Mouse (Mus musculus) thymus, adult 18-20 months (tissue): ENCODE measurements at regions not wholly inside any gene's neighbourhood (a gene's known extent, or its start where the extent isn't known, plus 50 kb on each side); places are given as distances from the start of the nearest gene placed in this dataset.

Experiments
- DNase-seq, 2 experiments: peaks; one replicate each; pipeline ENCODE4 v3.0.0; 2022; ENCODE audit warnings: mixed read lengths in 2 of 2

DNA sequence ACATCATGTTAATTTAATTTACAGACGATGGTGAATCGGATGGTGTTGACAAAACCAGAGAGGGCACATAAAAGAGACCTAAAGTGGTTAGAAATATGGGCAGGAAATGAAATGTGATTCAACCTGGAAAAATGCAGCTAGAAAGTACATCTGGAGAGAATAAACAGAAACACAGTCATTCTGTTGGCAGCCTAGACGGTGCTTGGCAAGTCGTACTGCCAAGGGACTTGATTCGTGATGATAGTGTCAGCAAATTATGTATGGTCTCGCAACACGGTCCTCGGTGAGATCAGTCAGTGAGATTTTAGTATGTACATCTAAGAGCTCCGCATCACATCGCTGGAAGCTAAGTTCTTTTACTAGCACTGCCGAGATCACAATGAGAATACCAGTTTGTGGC lies 338.3 kb upstream of the Pmfbp1 start:
- DNase-seq = no peak

DNA sequence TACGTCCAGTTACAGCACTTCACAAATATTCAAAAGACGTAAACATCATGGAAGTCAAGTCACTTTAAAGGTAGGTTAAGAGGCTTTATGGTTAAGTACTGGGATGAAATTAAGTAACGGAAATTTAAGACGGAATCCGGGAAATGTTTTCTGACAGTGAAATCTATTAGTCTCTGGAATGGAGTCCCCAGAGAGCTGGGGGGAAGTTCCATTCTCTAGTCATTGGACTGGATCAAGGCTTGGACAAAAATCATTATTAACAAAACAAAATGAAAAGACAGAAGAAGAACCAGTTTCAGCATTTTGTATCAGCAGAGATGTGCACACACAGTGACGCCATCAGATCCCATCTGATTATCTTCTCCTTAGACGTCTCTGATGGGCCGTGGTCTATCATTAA lies 337.8 kb upstream of the Pmfbp1 start:
- no peak for DNase-seq

DNA sequence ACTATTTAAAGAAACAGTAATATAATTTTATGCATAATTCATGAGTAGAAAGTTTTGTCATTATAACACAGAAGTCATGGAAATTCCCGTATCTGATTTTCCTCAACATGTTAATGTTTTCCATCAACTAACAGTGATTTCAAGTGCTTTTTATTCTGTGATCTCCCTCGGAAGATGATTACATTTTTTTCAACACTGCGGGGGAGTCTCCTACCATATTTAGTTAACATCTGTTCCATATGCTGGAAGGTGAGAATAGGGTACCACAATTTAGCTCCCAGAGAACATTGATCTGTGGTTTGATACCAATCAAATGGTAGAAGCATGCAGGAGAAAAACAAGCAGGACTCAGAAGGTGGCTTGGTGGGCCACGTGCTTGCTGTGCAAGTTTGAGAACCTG lies 321.1 kb upstream of the Pmfbp1 start:
- no peak for DNase-seq

GRCm38 (mm10) chr8:109185558-109186198 lies 308.1 kb upstream of the Pmfbp1 start:
- no peak for DNase-seq

DNA sequence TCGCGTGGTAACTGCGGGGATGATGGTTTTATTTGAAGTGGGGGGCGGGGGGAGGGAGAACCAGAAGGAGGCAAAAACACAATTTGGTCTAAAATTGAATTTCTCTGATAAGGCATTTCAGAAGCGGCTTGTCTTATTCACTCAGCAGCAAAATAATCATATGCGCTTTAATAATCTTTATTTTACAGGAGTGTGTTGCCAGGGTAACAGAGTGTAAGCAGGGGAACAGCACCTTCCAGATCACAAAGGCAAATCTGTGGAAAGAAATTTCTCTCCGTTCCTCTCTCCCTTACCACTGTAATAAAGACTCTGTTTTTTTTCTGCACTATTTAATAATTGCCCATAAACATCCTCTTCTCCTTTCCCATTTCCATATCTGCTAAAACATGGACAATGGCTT lies 306.2 kb upstream of the Pmfbp1 start:
- DNase-seq = no peak

- DNase-seq = no peak
Observed at GRCm38 (mm10) chr8:109214247-109214646, 279.6 kb upstream of the Pmfbp1 start.

- no peak for DNase-seq
Observed at GRCm38 (mm10) chr8:109216318-109216717, 277.5 kb upstream of the Pmfbp1 start.

GRCm38 (mm10) chr8:109217326-109217725 lies 276.5 kb upstream of the Pmfbp1 start:
- DNase-seq = no peak

- no peak for DNase-seq
Observed at GRCm38 (mm10) chr8:109232281-109233234, 261.3 kb upstream of the Pmfbp1 start.

DNA sequence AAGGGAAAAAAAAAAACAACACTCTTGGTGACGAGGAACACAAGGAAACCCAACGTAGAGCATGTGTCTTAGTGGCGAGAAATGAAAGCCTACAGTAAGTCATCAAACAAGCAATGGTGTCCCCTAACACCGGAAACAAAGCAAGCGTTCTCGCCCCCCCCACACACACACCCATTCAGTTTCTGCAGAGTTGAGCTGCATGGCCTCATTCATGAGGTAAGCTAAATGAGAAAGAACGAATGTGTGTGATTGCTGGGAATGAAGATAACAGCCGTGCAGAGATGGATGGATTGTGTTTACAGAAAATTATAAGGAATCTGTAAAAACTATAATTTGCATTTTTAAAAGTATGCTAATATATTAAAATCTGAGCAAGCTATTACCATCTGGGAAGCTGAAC lies 248.3 kb upstream of the Pmfbp1 start:
- DNase-seq = no peak

DNA sequence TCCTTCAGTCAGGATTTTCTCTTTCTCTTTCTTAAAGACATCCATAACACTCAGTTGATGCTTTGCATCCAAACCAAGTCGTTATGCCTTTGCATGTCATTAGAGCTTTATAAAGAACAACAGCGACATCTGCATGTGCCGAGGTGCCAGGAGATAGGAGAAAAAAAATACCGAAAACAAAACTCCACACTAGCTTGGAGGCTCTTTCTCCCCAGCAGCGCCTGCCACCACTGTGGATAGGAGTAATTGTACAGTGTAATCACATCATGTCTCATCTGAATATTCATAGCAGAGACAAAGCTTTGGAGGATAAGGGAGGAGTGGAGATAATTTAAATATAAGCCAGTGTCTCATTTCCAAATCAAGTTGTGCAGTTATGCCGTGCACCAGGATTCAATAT lies 246.0 kb upstream of the Pmfbp1 start:
- DNase-seq = no peak

DNA sequence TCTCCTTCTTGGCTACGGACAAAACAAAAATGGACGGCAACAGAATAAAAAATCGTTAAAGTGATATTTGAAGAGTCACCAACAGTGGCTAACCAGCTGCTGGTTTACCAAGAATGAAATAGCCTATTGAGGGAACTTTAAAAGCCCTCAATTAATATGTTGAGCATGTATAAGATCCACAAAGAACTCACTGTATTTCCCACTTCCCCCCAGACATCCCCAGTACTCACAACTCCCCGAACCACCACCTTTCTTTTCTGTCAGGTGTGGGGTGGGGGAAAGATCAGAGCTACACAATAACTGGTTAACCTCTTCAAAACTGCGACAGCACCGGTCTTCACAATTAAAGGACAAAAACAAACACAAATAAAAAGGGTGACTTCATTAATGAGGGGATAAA lies 245.5 kb upstream of the Pmfbp1 start:
- no peak for DNase-seq

DNA sequence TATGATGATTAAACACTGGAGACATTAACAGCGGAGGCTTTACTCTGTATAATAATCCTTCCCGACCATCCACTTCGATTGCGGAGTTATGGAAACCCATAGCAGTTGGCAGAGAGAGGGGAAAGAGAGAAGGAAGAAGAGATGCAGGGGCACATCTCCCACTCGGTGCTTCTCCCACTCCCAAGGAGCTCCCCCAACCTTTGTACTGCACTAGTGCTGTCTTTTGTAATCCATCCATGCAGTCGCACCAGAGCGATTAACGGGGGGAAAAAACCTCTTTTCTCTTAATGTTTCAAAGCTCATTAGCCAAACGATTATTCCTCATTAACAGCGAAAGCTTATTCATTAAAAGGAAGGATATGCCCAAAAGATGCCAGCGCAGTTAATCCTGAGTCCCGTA lies 244.6 kb upstream of the Pmfbp1 start:
- DNase-seq = no peak

DNA sequence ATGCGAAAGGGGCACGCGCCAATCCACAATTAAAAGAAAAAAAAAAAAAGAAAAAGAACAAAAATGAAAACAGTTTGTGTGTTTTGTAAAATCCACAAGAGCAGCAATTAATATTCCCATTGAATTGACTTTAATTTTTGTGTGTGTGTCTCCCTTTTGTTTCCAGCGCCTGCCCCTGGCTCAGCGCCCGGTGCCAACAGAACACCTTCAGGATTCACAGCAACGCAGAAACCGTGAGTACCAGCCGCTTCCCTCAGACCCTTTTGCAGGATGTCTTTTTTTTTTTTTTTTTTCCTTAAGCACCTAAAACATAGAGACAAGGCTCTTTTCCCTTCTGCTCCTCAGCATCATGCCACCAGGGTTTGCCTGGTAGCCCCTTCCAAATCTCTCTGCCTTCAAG lies 244.1 kb upstream of the Pmfbp1 start:
- no peak for DNase-seq

DNA sequence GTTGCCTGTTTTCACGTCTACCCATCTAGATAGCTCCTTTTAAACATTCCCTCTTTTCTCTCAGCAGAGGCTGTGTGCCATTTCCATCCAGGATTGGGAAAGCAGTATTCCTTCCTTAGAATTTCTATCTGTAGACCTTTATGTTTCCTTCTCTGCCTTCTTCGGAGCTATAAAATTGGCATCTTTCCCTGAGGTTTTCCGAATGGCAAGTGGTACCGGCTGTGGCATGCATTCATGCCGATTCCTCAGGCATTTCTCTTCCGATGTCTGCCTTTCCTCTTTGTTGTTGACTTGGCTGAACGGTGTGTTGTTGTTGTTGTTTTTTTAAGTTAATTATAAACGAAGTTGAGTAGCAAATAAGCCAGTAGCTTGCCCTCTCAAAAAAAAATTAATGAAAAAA lies 243.3 kb upstream of the Pmfbp1 start:
- DNase-seq = no peak

GRCm38 (mm10) chr8:109251360-109251798 lies 242.4 kb upstream of the Pmfbp1 start:
- DNase-seq = no peak

DNA sequence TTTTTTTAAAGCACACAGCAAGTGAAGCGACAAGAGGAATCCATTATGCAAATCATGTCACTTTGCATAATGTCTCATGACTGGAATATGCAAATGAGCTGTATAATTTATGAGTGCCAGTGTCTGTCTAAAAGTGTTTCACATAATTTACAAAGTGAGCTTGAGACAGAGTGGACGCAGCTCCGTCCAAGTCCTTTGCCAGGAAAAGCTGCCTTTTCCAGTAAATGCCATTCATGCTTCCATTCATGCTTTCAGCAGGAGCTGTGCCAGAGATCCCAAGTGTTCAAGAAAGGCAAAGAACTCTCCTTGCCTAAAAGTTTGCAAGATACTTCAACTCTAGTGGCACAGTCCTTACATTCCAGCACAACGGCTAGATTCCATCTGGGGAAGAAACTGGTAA lies 241.4 kb upstream of the Pmfbp1 start:
- no peak for DNase-seq

DNA sequence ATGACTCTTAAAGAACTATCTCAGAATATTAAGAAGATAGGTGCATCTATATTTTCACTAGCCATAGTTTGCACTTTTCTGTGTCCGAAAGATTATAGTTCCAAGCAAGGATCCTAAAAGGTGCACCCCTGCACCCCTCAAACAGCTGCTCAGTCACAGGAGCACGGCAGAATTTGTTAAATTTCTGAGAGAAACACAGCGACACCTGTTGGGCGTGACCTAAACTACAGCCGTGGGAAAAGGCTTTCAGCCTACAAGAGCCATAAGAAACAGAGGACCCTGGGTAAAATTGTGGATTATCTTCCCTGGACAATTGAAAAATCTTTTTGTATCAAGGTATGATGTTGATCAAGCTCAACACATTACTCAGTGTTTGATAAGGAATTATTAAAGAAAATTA lies 214.7 kb upstream of the Pmfbp1 start:
- no peak for DNase-seq

- DNase-seq = no peak
Observed at GRCm38 (mm10) chr8:109280540-109280939, 213.3 kb upstream of the Pmfbp1 start.

DNA sequence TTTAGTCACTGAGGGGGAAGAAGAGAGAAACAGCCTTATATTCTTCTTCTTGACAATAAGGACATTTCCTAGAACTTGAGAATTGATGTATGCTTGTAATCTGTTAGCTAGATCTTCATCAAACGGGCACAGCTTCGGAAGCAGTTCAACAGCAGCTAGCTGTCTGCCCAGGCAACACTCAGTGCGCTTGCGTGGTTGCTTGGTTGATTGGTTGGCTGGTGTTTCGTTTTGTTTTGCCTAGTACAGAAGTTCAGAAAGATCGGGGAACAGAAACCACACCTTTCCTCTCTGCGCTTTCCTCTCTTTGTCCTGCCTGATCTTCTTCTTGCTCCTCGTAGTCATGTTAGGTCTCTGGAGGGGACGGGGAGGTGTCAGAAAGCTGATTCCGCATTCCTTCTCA lies 212.2 kb upstream of the Pmfbp1 start:
- DNase-seq = no peak

GRCm38 (mm10) chr8:109310670-109311386 lies 183.0 kb upstream of the Pmfbp1 start:
- DNase-seq = no peak

GRCm38 (mm10) chr8:109311484-109312210 lies 182.2 kb upstream of the Pmfbp1 start:
- DNase-seq = no peak

GRCm38 (mm10) chr8:109312731-109313130 lies 181.1 kb upstream of the Pmfbp1 start:
- no peak for DNase-seq
